Mouse (Mus musculus) neutrophil, adult 5-6 weeks (primary cell): ENCODE results near the gene Thumpd1. TPM values are rescaled to one million over a fixed set of nuclear protein-coding genes. Genes with fewer than 3 reads are reported as not detected.
"Not testable (repeated sequence)": the region's sequence is repeated elsewhere in the genome, so short reads cannot be mapped to it uniquely, and the experiment has no call there.

ENCODE experiments used
- ATAC-seq: fragments of 151-379, 151-347 bp; 2 replicates; pipeline ENCODE4 v1.8.0; 2017; ENCODE audit warnings: mild to moderate bottlenecking, moderate TSS enrichment; ENCODE audit not compliant: insufficient number of reproducible peaks, poor library complexity, low FRiP score, severe bottlenecking; ENCODE audit errors: extremely low read depth
- total RNA-seq: library from RNA; stranded (forward); fragments of 200-1000 nt; gene quantifications from 2 replicates; pipeline ENCODE4 v1.2.3, GENCODE M21; 2017

Gene Thumpd1
- total RNA-seq: 45.3 and 46.3 TPM in 2 replicates

DNA sequence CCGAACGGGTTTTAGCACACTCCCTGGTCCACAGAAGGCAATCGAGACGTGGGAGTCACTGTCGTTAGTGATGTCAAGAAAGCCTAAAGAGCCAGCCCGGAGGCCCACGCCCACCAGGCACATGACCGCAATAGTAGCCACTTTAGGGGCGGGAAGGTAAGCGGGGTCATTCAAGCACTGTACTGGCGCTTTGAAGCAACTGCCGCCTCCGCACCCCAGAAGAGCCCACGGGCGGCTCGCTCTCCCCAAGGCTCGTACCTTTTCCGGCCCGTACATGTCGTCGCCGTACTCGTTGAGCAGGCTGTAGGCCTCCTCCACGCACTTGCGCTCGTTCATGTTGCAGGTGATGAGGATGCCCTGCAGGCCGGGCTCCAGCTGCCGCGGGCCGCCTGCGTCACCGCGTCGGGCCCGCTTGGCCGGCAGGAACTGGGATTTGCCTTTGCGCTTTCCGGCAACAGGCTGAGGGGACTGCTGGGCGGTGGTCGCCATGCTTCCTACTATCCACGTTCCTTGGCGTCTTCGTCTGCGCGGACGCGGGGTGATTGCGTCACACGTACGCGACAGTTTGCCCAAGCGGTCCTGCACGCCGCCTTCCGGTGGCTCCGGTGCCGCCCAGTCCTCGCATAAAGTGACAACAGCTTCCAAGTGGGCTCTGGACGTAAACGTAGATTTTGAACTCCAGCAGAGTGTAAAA is at the start of gene Thumpd1:
Gene Thumpd1, minus strand, starts transcription at position 546 of the 694 bp plus-strand sequence.
- peak; percentile 88 for ATAC-seq

DNA sequence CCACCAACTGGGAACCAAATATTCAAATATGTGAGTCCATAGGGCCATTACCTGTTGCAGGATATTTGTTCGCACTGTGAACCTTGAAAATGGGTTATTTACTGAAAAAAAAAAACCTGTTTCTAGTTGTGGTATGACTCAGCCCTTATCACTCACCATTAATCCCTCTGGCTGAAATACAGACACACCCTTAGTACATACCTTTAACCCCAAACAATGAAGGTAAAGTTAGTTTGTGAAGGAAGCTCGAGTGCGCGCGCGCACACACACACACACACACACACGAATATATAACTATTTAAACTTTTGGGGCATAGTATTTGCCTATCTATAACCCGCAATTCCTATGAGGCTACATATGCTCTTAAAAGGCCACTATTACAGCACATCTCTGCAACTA is 49.3 kb upstream of the Thumpd1 start:
- ATAC-seq: no peak

DNA sequence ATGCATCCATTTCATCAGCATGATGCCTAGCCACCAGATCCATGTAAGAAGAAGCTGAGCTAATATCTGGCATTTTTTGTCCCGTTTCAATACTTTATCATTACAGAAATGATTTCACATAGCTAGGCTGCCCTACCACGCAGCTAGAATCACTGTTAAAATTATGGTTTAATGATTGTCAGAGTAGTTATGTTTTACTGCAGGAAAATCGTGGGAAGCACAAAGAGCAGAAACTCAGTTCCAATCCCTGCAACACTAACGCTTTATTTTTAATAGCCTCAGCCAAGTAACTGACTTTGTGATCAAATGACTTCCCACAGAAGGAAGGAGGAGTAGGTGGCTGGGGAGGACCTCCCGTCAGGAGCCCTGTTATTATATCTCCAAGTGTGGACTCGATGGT is 46.4 kb upstream of the Thumpd1 start:
- no peak for ATAC-seq

DNA sequence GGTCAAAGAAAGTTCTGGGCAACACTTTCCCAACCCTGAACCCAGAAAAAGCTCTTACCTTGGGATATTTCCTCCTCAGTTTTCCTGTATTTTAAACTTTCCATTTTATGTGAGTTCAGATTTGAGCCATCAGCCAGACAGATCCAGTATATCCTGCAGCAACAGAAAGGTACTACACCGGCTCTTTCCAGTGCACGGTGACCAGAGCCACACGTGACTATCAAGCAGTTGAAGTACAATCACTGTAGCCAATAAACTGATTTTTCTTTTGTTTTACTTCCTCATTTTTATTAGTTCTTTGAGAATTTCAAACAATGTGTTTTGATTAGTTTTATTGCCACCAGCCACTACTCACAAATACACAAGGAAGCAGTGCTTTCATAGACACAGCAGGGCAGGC is 43.8 kb upstream of the Thumpd1 start:
- no peak for ATAC-seq

DNA sequence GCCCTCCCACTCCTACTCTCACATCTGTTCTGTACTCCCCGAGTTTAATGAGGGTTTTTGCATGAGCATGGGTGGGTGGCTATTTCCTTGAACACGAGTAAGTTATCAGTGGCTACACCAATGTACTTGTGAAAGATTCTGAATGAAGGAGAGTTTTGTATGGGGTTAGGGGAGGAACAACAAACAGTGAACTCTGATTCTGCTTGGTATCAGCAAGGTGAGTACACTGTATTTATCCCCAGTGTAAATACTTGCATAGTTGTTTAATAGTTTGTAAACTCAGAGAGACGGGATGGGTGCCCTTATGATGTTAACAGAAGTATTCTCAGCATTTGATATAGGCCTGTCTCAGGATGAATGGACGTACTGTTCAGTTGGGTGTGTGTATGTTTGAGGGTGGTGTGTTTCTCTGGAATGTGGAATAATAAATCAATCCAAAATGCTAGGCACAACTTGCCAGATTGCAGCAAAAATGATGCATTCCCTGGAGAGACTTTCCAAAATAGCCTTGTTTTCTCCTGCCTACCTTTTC is 41.6 kb upstream of the Thumpd1 start:
- ATAC-seq: no peak

DNA sequence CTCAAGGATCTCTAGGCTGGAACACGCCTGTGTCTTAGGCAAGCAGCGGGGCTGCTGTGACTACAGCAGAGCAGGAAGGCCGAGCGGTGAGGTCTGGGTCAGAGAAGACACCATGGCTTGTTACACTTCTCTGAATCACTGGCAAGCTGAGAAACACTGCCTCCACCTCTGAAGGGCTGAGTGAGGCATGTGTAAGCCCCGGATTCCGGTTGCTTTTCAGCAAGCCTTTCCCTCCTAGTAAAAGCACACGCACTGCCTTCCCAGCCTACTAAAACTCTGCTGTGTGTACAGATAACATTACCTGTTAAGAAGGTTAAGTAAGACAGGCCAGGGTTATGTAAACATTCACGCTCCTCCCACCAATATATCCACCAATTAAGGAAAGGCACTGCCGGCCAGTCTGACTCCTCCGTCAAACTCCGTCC is 39.9 kb upstream of the Thumpd1 start, which contains the start of gene Acsm3:
Gene Acsm3, plus strand, starts transcription at position 397 of the 425 bp plus-strand sequence.
- no peak for ATAC-seq

DNA sequence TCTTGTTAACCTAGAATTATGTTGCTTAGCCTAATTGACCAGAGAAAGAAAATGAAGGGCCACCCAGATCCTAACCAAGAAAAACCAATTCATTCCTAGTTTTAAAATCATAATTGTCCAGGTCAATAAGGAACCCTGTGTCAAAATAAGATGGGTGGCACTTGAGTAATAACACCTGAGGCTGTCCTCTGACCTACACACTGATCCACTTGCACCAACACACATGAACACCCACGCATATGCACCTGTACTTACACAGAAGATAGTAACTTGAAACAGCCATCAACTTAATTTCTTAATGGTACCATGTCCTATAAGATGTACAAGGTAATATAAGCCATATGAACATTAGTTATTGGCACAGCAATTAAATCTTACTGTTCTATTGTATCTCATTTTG is 33.1 kb upstream of the Thumpd1 start:
- ATAC-seq: no peak

DNA sequence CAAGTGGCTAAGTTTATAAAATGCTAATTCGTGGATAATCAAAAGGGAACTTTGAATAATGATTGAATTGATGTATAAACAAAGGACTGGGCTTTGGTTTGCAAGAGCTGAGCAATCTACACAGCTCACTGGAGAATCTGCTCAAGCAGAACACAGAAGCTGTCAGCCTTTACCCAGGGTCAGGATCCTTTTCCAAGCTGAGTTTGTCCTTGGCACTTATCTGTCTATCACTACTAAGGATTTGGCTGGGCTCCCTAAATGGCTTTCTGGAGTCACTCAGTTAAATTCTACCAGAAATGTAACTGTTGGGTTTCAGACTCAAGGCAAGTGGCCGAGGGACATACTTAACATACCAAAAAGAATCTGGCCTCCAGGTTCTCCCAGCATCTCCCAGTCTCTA is 29.3 kb upstream of the Thumpd1 start:
- no peak for ATAC-seq

DNA sequence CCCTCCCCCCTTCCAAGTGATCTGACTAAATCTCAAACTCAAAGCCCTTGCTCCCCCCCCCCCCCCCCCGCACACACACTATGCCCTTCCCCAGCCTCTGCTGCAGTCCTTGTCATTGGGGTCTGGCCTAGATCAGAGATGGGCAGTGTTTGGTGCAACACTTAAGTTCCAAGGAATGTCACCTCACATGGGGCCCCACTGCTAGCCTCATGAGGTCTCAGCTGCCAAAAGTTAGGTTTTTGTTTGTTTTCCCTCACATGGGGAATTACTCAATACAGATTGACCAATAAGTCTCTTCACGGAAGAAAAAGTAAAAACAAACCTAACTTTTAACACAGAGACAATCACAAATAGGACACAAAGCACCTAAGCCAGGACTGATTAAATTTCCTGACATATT is 28.2 kb upstream of the Thumpd1 start:
- ATAC-seq: no peak

DNA sequence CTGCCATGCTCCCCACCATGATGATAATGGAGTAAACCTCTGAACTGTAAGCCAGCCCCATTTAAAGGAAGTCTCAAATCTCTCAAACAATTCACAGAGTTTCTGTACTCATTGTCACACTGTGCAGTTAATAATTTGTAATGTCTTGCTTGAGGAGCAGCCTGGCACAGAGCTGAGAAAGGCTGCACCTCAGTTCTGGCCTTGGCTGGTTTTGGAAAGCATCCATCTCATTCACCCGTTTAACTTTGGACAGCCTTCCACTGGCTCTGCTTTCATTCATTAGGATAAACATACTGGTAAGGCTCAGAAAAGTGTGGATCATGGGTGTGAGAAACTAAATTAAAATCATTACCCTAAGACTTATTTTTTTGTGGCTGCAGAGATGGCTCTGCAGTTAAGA is 25.3 kb upstream of the Thumpd1 start:
- no peak for ATAC-seq

DNA sequence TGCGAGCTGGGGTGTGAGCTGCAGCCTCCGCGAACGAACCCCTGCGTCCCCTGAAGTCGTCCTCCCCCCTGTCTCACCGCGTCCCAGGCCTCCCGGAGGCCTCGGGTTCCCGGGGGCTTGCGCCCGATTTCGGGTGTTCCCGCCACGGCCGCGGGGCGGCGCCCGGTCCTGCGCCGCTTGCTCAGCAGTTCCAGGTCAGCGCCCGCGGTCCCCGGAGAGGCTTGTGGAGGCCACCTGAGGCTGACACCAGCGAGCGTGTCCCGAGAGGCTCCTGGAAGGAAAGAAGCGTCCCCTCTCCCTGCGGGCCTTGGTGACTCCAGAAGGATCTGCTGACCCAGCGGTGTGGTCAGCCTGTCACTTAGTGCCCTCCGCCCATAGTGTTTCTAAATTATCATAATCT is 23.7 kb upstream of the Thumpd1 start:
- no peak for ATAC-seq

DNA sequence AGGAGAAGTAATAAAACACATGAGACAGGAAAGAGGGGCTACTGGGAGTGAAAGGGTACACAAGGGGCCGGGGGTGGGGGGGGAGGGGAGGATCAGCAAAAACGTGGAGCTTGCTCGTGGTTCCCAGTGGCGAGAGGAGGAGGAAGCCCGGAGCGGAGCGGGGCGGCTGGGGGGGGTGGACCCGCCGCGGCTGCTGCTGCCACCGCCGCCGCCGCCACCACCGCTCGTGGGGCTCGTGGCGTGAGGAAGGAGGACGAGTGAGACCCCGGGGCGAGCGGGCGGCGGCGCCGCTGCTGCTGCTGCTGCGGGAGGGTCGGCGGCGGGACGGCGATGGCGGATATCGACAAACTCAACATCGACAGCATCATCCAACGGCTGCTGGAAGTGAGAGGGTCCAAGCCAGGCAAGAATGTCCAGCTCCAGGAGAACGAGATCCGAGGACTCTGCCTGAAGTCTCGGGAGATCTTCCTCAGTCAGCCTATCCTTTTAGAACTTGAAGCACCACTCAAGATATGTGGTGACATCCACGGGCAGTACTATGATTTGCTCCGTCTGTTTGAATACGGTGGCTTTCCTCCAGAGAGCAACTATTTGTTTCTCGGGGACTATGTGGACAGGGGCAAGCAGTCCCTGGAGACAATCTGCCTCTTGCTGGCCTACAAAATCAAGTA is 19.3 kb upstream of the Thumpd1 start:
- peak; percentile 51; the same call in 1 of the 2 replicates for ATAC-seq

DNA sequence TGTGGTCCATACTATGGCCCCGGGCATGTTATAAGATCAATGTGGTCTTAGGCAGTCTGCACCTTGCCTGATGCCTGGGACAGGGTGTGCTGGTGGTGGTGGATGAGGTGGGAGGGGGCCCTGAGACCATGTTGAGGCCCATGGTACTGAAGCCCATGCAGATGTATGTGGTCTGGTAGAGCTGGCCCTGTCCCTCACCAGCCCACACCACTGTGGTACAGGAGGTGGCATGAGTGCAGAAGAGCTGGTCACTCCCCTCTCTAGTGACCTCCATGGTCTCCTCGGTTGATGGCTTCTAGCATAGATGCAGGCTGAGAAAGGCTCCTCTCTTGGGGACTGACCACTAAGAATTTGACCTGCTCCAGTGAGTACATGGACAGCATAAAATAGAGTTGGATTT is 18.3 kb upstream of the Thumpd1 start:
- no peak for ATAC-seq

DNA sequence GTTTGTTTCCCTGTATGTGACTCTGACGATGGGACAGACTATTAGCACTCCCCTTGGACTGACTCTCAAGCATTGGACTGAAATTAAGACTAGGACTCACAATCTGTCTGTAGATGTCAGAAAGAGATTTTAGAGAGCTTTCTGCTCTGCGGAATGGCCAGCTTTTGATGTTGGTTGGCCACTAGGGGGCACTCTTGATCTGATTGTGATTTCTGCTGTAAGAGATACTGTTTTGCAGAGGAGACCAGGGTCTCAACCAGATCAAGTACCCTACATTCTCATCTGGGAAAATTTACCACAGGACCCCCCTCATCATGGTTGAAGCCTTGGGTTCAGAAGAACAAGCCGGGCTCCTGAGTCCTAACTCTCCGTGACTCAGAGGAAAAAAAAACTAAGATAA is 10.7 kb upstream of the Thumpd1 start:
- ATAC-seq: not testable (repeated sequence)

DNA sequence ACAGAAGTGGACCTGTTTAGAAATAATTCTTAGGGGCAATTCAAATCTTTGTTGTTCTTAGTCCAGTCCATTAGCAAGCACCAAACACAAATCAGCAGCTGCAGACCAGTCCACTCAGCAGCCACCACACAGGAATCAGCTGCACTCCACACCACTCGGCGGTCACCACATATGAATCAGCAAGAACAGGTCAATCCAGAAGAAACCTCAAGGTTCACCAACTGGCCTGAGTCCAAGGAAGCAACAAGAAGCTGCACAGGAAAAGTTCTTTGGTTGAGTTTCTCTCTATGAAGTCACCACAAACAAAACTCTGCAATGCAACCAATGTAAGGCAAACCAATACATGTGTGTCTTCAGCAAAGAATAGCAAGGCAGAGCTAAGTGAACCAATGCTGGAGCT is 7.0 kb upstream of the Thumpd1 start:
- ATAC-seq: no peak

DNA sequence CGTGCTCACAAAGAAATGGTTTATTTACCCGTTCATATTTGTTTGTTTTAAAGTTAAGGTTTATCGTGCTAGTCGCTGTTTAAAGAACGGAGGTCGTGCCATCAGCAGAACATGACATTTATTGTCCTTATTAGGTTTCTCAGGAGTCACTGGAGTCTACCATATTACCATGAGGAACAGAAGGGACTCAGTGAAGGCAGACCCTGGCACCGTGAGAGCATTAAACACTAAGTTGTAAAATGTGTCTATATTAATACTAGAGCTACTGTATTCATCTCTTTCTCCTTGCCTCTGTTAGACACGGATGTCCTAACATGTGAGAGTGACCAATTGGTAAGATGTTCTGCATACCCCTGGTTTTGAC is 331 bp upstream of the Thumpd1 start:
- ATAC-seq: no peak

DNA sequence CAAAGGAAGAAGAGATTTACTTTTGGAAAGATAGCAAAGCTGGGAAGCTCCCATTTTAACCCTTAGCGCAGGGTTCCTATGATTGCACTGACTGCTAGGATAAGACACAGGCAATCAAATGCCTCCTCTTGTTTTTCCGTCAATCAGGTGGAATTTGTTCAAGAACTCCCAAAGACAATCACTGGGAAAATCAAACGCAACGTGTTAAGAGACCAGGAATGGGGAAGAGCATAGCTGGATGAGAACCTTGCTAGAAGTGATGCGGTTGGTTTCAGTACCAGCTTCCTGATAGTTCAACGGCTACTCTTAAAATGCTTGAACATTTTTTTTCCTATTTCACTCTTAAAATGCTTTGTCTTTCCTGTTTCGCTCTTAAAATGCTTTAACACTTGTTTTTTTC is 6.5 kb downstream of the Thumpd1 start:
- no peak for ATAC-seq

DNA sequence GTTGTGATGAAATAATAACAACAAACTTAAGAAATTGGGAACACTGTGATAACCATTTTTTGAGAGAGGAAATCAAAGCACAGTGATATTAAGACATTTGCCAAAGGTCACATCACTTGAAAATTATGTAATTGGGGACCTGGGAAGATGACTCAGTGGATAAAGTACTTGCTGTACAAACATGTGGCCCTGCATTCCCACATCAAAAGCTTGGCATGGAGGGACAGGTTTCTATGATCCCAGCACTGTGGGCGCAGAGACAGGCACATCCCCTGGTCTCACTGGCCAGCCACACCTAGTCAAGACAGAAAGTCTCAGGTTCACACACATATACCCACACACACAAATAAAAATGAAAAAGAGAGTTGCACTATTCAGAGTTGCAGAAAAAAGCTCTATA is 25.7 kb downstream of the Thumpd1 start:
- ATAC-seq: no peak

DNA sequence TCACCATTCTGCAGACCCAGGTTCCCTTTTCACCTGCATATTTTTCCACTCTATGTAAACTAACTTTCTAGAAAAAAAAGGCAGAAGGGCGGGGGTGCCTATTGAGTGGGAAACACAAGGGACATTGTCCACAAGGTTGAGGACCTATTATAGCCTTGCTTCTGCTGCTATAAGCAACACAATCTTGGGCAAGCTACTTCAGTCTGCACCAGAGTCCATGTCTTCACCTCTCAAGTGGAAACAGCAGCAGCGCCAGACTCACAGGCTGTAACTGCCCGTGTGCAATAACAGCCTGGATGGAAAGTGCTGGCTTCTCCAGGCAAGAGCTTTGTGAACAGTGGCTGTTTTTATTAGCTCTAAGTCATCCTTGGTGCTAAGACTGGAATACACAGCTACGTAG is 28.3 kb downstream of the Thumpd1 start:
- no peak for ATAC-seq

DNA sequence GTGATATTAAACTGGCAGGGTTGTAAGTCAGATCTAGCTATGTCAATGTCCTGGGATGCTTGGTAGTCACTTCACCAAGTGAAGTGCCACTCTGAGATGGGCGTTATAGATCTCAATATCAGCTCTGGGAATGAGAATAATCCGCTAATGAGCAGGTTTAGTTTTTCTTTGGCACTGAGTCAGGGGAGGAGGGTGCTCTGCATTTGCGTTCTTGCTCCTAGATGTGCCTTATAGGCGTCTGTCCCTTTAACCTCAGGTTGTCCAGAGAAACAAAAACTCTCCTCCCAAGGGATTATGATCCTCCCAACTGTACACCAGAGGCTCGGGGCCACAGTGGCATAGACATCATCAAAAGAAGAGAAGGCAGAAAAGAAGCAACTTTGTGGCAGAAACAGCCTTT is 30.9 kb downstream of the Thumpd1 start, which contains the start of gene Acsm4:
Gene Acsm4, plus strand, starts transcription at position 301 of the 400 bp plus-strand sequence.
- ATAC-seq: no peak
